Mouse (Mus musculus) frontal cortex, postnatal 14 days (tissue): ENCODE data around the gene Taar7a.

ENCODE experiments used
- DNase-seq, 2 experiments: peaks; one replicate each; pipeline ENCODE4 v3.0.0; 2022; ENCODE audit warnings: low spot score in 2 of 2

The Taar7a gene

DNA sequence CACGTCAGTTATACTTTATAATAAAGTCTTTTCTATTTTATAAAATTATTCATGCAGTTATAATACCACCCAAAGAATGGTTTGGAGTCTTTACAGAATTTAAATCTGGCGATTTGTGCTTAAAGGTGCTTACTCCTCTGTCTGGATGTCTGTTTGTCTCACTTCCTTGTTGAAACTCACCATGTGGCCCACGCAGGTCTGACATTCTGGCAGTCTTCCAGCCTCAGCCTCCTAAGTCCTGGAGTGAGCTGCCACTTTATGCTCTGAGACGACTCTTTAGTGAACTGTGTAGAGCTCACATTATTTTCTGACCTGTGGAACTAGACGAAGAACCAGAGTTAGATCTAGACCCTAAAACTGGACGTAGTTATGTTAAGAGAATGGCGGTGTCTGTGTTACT is 45.3 kb downstream of the Taar7a start:
- no peak for DNase-seq

DNA sequence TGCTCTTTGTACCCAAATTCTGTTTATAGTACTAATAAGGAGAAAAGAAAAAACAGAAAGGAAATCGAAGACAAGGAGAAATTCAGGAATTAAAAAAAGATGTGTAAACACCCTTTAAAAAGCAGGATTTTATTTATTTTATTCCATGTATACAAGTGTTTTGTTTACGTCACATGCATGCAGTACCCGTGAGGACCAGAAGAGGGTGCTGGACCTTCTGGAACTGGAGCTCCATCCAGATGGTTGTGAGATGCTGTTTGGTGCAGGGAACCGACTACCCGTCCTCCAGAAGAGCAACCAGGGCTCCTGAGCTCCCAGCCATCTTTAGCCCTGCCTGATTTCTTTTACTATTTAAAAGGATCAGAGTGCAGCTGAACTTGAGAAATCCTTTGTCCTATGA is 50.8 kb downstream of the Taar7a start:
- no peak for DNase-seq
